Mouse (Mus musculus) MEL (cell line): ENCODE results near the gene Mical3. TPM values are rescaled to one million over a fixed set of nuclear protein-coding genes. Genes with fewer than 3 reads are reported as not detected.

Experiments
- DNase-seq: peaks from one replicate; pipeline ENCODE4 v3.0.0; 2011; ENCODE audit warnings: low read depth, low spot score
- H3K27ac ChIP-seq: 2 replicates; pipeline ENCODE4 v1.5.1; 2012; ENCODE audit warnings: low read depth, mild to moderate bottlenecking, control low read depth, low read length, moderate library complexity; ENCODE audit not compliant: control insufficient read depth
- H3K27me3 ChIP-seq, 2 experiments: fragments of 150-350 bp in 1 of 2; sonication (generic) in 1 of 2; 2 replicates each; pipeline ENCODE4 v1.6.1; 2012; ENCODE audit warnings: low read length in 2 of 2, mild to moderate bottlenecking in 2 of 2, improper control_type of control experiment in 1 of 2, moderate library complexity in 1 of 2; ENCODE audit not compliant: insufficient read depth in 2 of 2, control insufficient read depth in 1 of 2
- H3K36me3 ChIP-seq, 2 experiments: 2 replicates each; pipeline ENCODE4 v1.6.1; 2012 to 2014; ENCODE audit warnings: low read length in 2 of 2, improper control_type of control experiment in 1 of 2, inconsistent platforms in 1 of 2, mild to moderate bottlenecking in 1 of 2; ENCODE audit not compliant: insufficient read depth in 2 of 2, control insufficient read depth in 1 of 2
- H3K4me1 ChIP-seq, 2 experiments: fragments of 150-350 bp in 1 of 2; sonication (generic) in 1 of 2; 2 replicates each; pipeline ENCODE4 v1.6.1; 2012; ENCODE audit warnings: low read length in 2 of 2, improper control_type of control experiment in 1 of 2, mild to moderate bottlenecking in 1 of 2; ENCODE audit not compliant: insufficient read depth in 2 of 2, control insufficient read depth in 1 of 2
- H3K4me3 ChIP-seq, 2 experiments: fragments of 150-350 bp in 1 of 2; sonication (generic) in 1 of 2; 2 replicates each; pipeline ENCODE4 v1.5.1; 2012; ENCODE audit warnings: low read depth in 2 of 2, low read length in 2 of 2, mild to moderate bottlenecking in 2 of 2, moderate library complexity in 2 of 2, control low read depth in 1 of 2, improper control_type of control experiment in 1 of 2; ENCODE audit not compliant: control insufficient read depth in 1 of 2, insufficient read depth in 1 of 2
- H3K79me2 ChIP-seq: 2 replicates; pipeline ENCODE4 v1.6.1; 2012; ENCODE audit warnings: mild to moderate bottlenecking, low read length, moderate library complexity; ENCODE audit not compliant: control insufficient read depth, poor library complexity, insufficient read depth
- H3K9ac ChIP-seq: 2 replicates; pipeline ENCODE4 v1.6.1; 2012; ENCODE audit warnings: low read depth, mild to moderate bottlenecking, control low read depth, low read length, moderate library complexity; ENCODE audit not compliant: control insufficient read depth, poor library complexity, severe bottlenecking
- H3K9me3 ChIP-seq: fragments of 150-350 bp; sonication (generic); replicated peaks from 2 replicates; pipeline ENCODE4 v1.6.1; 2012; ENCODE audit warnings: mild to moderate bottlenecking, low read length, improper control_type of control experiment, moderate library complexity; ENCODE audit not compliant: insufficient read depth
- EP300 ChIP-seq, 2 experiments: IDR thresholded peaks; 2 replicates each; pipeline ENCODE4 v1.6.1; 2011; ENCODE audit warnings: improper control_type of control experiment in 2 of 2, low read length in 2 of 2, low read depth in 1 of 2, mild to moderate bottlenecking in 1 of 2
- ETS1 ChIP-seq: IDR thresholded peaks from 2 replicates; pipeline ENCODE4 v1.6.1; 2012; ENCODE audit warnings: low read depth, mild to moderate bottlenecking, inconsistent platforms, low read length, improper control_type of control experiment, moderate library complexity
- GABPA ChIP-seq: IDR thresholded peaks from 2 replicates; pipeline ENCODE4 v1.6.1; 2012; ENCODE audit warnings: low read depth, mild to moderate bottlenecking, inconsistent platforms, low read length, improper control_type of control experiment, moderate library complexity
- KAT2A ChIP-seq: conservative IDR thresholded peaks from 2 replicates; pipeline ENCODE4 v1.6.1; 2012; ENCODE audit warnings: low read depth, low read length, improper control_type of control experiment, inconsistent platforms
- MAZ ChIP-seq: IDR thresholded peaks from 2 replicates; pipeline ENCODE4 v1.6.1; 2012; ENCODE audit warnings: low read depth, mild to moderate bottlenecking, inconsistent platforms, low read length, improper control_type of control experiment
- MEF2A ChIP-seq: IDR thresholded peaks from 2 replicates; pipeline ENCODE4 v1.6.1; 2014; ENCODE audit warnings: low read depth, mild to moderate bottlenecking, inconsistent platforms, low read length, improper control_type of control experiment; ENCODE audit not compliant: poor library complexity, insufficient replicate concordance, severe bottlenecking; ENCODE audit errors: extremely low read depth
- MYB ChIP-seq: IDR thresholded peaks from 2 replicates; pipeline ENCODE4 v1.6.1; 2011; ENCODE audit warnings: mild to moderate bottlenecking, low read depth, low read length, improper control_type of control experiment
- NELFE ChIP-seq: IDR thresholded peaks from 2 replicates; pipeline ENCODE4 v1.6.1; 2011; ENCODE audit warnings: low read depth, low read length, improper control_type of control experiment
- POLR2A ChIP-seq, 2 experiments: IDR thresholded peaks; 2 replicates each; pipeline ENCODE4 v1.6.1; 2011 to 2012; ENCODE audit warnings: low read length in 2 of 2, mild to moderate bottlenecking in 2 of 2, control low read depth in 1 of 2, improper control_type of control experiment in 1 of 2, low read depth in 1 of 2, moderate library complexity in 1 of 2; ENCODE audit not compliant: control insufficient read depth in 1 of 2, insufficient read depth in 1 of 2, poor library complexity in 1 of 2
- POLR2AphosphoS2 ChIP-seq: IDR thresholded peaks from 2 replicates; pipeline ENCODE4 v1.6.1; 2011; ENCODE audit warnings: low read length, improper control_type of control experiment
- POLR2AphosphoS5 ChIP-seq: IDR thresholded peaks from 2 replicates; pipeline ENCODE4 v1.6.1; 2012; ENCODE audit warnings: low read depth, borderline replicate concordance, mild to moderate bottlenecking, inconsistent platforms, low read length, moderate library complexity, mixed read lengths
- SIN3A ChIP-seq: IDR thresholded peaks from 2 replicates; pipeline ENCODE4 v1.6.1; 2012; ENCODE audit warnings: low read length, improper control_type of control experiment, inconsistent platforms
- TBP ChIP-seq: IDR thresholded peaks from 2 replicates; pipeline ENCODE4 v1.8.0; 2011; ENCODE audit warnings: low read depth, low read length, improper control_type of control experiment
- TCF12 ChIP-seq: IDR thresholded peaks from 2 replicates; pipeline ENCODE4 v1.6.1; 2014; ENCODE audit warnings: low read depth, mild to moderate bottlenecking, inconsistent platforms, low read length, improper control_type of control experiment, moderate library complexity
- UBTF ChIP-seq: IDR thresholded peaks from 2 replicates; pipeline ENCODE4 v1.6.1; 2012; ENCODE audit warnings: low read depth, mild to moderate bottlenecking, inconsistent platforms, low read length, improper control_type of control experiment, moderate library complexity, borderline replicate concordance; ENCODE audit not compliant: insufficient read depth
- USF1 ChIP-seq: IDR thresholded peaks from 2 replicates; pipeline ENCODE4 v1.6.1; 2014; ENCODE audit warnings: low read depth, mild to moderate bottlenecking, inconsistent platforms, low read length, improper control_type of control experiment, moderate library complexity
- USF2 ChIP-seq, 2 experiments: IDR thresholded peaks; 2 replicates each; pipeline ENCODE4 v1.6.1; 2011 to 2012; ENCODE audit warnings: improper control_type of control experiment in 2 of 2, low read length in 2 of 2, borderline replicate concordance in 1 of 2, inconsistent platforms in 1 of 2, low read depth in 1 of 2, mild to moderate bottlenecking in 1 of 2; ENCODE audit not compliant: insufficient read depth in 1 of 2
- ZC3H11A ChIP-seq: IDR thresholded peaks from 2 replicates; pipeline ENCODE4 v1.6.1; 2012; ENCODE audit warnings: low read depth, mild to moderate bottlenecking, inconsistent platforms, low read length, improper control_type of control experiment
- ZKSCAN1 ChIP-seq: IDR thresholded peaks from 2 replicates; pipeline ENCODE4 v1.6.1; 2012; ENCODE audit warnings: low read depth, mild to moderate bottlenecking, inconsistent platforms, low read length, improper control_type of control experiment, moderate library complexity
- ZMIZ1 ChIP-seq: IDR thresholded peaks from 2 replicates; pipeline ENCODE4 v1.6.1; 2012; ENCODE audit warnings: low read depth, mild to moderate bottlenecking, inconsistent platforms, low read length, improper control_type of control experiment, moderate library complexity
- polyA plus RNA-seq, 2 experiments: library from polyadenylated mRNA; stranded (reverse) in 1 of 2; unstranded in 1 of 2; fragments of >175 nt in 1 of 2; fragments of >200 nt in 1 of 2; gene quantifications; 2 replicates each; pipeline versions ENCODE4 v1.2.1 to v1.2.4; 2012; ENCODE audit warnings: low replicate concordance in 2 of 2, low read depth in 1 of 2; ENCODE audit not compliant: insufficient read length in 2 of 2, insufficient read depth in 1 of 2, missing spikeins in 1 of 2
- total RNA-seq: library from RNA; depleted of rRNA; stranded (reverse); fragments of 300-350 nt; gene quantifications from 2 replicates; pipeline ENCODE4 v1.2.3, GENCODE M21; 2012

Gene Mical3
- total and polyA plus RNA-seq, 3 experiments = 19.8 to 125 (median 31.4) TPM

- Histone ChIP-seq H3K79me2 (peaks cover 7% of the 10 kb centered on the region; the same call in 1 of the 2 replicates), H3K36me3 (peaks cover 0 to 5% of the 10 kb centered on the region in 2 experiments; a peak in 3 of 4 replicates), H3K9ac (no peak overlapping the region), H3K27ac (no peak overlapping the region), H3K4me3 (no peak overlapping the region), H3K4me1 (peaks cover 3 to 6% of the 10 kb centered on the region in 2 experiments; a peak in 3 of 4 replicates), H3K27me3 (no peaks in the 10 kb centered on the region), H3K9me3 (no peaks in the 10 kb centered on the region)
- TF ChIP-seq POLR2A (IDR thresholded peaks at IDR 0.05; ENCODE audit: control insufficient read depth in 1 of 2, insufficient read depth in 1 of 2, low read depth in 1 of 2, low read length in 2 of 2, poor library complexity in 1 of 2) (no peak), TBP (no peak), ZMIZ1 (no peak), USF1 (no peak), POLR2AphosphoS2 (no peak), MYB (no peak), NELFE (no peak)
- DNase-seq = no peak
Measured at GRCm38 (mm10) chr6:121063771-121064170, 67.0 kb downstream of the Mical3 start.

- H3K36me3 ChIP-seq = peaks cover 0 to 12% of the 10 kb centered on the region in 2 experiments; a peak in 3 of 4 replicates
- no peak for DNase-seq
- no peak overlapping the region for H3K9ac ChIP-seq
- no peak overlapping the region for H3K4me3 ChIP-seq
- H3K9me3 ChIP-seq = no peaks in the 10 kb centered on the region
- H3K27me3 ChIP-seq = no peaks in the 10 kb centered on the region
- peaks cover 5 to 11% of the 10 kb centered on the region in 2 experiments; a peak in 3 of 4 replicates for H3K4me1 ChIP-seq
- TF ChIP-seq MYB (no peak), KAT2A (no peak), MEF2A (no peak), MAZ (no peak), POLR2AphosphoS5 (no peak), TCF12 (no peak), GABPA (no peak), EP300 (IDR thresholded peaks at IDR 0.05; ENCODE audit: low read depth in 1 of 2, low read length in 2 of 2) (no peak), UBTF (no peak), SIN3A (no peak), ZKSCAN1 (no peak), ETS1 (no peak), ZC3H11A (no peak), ZMIZ1 (no peak), USF2 (IDR thresholded peaks at IDR 0.05; ENCODE audit: borderline replicate concordance in 1 of 2, insufficient read depth in 1 of 2, low read depth in 1 of 2, low read length in 2 of 2) (no peak)
- H3K27ac ChIP-seq = no peak overlapping the region
- H3K79me2 ChIP-seq = peaks cover 8% of the 10 kb centered on the region
Measured at GRCm38 (mm10) chr6:121062891-121063408, 67.8 kb downstream of the Mical3 start.
